Mouse (Mus musculus): ENCODE results near the gene Hist1h3c.
"Not testable (repeated sequence)": the region's sequence is repeated elsewhere in the genome, so short reads cannot be mapped to it uniquely, and the experiment has no call there.

Gene Hist1h3c

DNA sequence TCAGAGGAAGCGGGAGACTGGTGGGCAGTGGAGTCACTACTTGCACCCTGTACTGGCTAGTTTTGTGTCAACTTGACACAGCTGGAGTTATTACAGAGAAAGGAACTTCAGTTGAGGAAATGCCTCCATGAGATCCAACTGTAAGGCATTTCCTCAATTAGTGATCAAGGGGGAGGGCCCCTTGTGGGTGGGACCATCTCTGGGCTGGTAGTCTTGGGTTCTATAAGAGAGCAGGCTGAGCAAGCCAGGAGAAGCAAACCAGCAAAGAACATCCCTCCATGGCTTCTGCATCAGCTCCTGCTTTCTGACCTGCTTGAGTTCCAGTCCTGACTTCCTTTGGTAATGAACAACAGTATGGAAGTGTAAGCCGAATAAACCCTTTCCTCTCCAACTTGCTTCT, 42.6 kb downstream of the Hist1h3c start:
- DNase-seq (ENCODE audit: low spot score): not testable (repeated sequence)

DNA sequence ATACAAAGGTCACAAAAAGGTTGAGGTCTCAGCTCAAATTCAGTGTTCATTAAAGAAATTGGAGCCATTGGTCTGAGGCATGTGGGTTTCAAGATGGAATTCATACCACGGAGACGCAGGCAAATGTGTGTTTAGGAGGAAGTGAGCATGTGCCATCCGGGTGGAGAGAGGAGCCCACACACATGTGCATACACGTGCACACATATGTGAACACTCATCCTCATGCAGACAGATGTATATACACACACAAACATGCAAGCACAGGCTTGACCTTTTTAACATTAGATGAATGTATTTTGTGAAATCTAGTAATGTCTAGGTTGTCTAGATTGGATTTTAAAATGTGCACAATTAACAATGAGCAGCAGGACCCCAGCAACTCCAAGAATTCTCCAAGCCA, 43.2 kb downstream of the Hist1h3c start:
- no peak for DNase-seq (ENCODE audit: low spot score)

DNA sequence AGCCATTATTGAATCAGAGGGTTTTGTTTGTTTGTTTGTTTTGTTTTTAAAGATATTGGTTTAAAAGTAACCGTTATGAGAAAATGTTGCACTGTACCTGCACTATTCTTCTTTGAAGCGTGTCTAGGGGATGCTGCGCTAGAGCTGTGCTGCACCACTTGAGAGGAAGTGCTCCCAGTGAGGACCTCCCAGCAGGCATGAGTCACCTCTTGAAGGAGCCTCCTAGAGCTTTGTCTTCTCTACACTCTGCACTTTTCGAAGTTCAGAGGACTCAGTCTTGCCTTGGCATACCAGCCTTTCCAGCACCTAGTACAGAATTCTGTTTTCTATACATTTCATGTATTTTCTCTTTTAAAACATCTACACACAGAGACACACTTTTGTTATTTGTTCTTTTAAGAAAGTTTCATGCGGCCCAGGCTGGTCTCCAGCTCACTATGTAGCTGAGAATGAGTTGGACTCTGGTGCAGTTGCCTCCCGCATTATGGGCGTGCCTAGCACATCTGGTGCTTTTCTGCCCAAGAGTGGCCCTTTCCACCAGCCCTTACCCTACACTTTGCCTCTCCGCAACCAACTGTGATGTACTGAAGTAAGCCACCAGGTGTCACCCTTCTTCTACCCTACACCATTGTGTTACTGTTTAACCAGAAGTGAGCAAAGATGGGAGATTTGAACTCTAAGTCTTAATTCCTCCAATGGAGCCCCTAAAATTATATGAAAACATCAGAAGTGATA, 44.4 kb downstream of the Hist1h3c start:
- peak; percentile 41 for DNase-seq (ENCODE audit: low spot score)

DNA sequence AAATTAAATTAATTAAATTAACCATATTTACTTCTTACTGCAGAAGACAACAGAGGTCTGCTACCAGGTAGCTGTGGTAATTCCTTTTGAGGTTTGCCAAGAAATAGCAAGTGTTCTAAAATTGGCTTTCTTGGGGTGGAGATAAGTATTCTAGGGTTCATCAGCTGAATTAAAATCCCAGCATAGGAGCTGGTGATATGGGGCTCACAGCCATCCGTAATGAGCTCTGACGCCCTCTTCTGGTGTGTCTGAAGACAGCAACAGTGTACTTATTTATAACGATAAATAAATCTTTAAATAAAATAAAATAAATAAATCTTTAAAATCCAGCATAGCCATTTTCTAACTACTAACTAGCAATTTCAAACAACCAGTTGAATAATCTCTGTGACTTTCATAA, 45.6 kb downstream of the Hist1h3c start:
- DNase-seq (ENCODE audit: low spot score): no peak

DNA sequence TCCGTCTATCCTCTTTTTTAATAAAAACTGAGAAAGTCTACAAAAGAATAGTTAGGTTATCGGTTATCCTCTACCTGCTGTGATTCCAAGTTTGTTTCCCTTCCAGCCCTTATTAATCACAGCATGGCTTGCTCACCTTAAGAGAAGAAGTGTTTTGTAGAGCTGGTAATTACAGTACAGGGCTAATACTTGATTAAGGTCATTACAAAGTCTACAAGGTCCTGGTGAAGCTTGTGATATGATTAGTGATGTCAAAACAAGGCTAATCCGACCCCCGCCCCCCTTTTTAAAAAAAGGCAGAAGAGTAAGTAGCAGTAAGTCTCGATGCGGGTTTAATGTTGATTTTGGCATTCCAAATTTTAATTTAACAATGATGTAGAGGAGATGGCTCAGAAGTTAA, 46.4 kb downstream of the Hist1h3c start:
- DNase-seq (ENCODE audit: low spot score): no peak

DNA sequence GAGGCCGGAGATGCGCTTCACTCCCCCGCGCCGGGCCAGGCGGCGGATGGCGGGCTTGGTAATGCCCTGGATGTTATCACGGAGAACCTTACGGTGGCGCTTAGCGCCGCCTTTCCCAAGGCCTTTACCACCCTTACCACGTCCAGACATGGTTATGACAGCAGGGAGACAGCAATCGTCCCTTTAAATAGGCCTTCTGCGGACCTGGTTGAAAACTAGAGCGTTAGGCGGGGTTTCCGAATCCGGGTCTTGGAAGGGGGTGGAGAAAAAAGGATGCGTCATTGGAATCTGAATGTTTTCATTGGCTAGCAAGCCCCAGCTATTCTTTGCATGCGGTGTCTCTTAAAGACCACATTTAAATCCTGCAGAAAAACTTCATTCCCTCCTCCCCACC, 47.1 kb downstream of the Hist1h3c start, which contains the start of gene Hist1h4c:
Hist1h4c (minus strand) TSS at position 155 of the 394 bp plus-strand sequence.
- peak; percentile 98 for DNase-seq (ENCODE audit: low spot score)

DNA sequence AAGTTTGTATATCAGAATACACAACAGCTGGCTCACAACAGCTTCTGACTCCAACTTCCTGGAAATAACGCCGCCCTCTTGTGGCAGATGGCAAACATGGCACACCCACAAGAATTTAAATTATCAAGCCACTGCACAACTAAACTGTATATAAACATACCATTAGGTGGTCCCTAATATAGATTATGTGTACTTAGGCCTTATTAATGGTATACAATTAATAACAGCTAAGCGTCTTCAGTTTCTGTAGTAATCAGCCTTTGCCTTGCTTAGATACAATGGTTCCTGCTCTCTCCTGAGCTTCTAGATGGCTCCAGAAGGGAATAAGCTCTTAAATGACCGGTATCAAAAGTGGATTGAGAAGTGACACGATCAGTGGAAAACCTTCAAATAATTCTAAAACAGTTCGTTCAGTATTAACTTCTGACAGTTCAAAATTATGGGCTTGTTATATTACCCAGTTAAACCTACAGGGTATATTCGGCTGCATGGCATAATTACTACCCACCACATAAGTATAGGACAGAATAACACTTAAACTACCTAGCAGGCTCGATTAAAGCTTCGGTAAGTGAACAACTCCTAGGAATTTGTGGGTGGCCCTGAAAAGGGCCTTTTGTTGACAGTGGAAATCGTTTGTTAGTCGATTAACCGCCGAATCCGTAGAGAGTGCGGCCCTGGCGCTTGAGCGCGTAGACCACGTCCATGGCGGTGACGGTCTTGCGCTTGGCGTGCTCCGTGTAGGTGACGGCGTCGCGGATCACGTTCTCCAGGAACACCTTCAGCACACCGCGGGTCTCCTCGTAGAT, 47.7 kb downstream of the Hist1h3c start:
- DNase-seq (ENCODE audit: low spot score): no peak

DNA sequence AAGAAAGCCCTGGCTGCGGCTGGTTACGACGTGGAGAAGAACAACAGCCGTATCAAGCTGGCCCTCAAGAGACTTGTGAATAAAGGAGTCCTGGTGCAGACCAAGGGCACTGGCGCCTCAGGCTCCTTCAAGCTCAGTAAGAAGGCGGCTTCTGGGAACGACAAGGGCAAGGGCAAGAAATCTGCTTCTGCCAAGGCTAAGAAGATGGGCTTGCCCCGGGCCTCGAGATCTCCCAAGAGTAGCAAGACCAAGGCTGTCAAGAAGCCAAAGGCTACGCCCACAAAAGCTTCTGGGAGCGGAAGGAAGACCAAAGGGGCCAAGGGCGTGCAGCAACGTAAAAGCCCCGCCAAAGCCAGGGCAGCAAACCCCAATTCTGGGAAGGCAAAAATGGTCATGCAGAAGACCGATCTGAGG, 49.3 kb downstream of the Hist1h3c start:
- no peak for DNase-seq (ENCODE audit: low spot score)

DNA sequence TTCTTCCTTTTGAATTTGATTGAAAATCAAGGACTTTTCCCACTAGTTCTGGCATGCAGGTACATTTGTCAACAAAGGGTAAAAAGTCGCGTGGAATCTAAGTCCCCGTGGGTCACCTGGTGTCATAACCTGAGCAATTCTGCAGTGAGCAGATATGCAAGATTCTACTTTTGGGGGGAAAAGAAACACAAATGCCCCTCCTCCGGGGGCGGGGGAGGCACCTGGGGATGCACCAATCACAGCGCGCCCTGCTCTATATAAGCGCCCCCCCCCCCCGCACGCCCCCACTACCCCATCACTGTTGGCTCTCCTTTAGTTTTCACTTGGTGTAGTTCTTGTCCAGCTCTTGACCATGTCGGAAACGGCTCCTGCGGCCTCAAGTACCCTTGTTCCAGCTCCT, 49.9 kb downstream of the Hist1h3c start, which contains the start of gene Hist1h1t:
Hist1h1t (plus strand) TSS at position 301 of the 400 bp plus-strand sequence.
- DNase-seq (ENCODE audit: low spot score): no peak

Data from urinary bladder, postnatal 25 days (tissue).